Mouse (Mus musculus) R1 (cell line): Measurements from ENCODE around the gene Uspl1.
"Not testable (repeated sequence)": the region's sequence is repeated elsewhere in the genome, so short reads cannot be mapped to it uniquely, and the experiment has no call there.

ENCODE experiments used
- DNase-seq: peaks from one replicate; pipeline ENCODE4 v3.0.0-alpha.2; 2018; ENCODE audit warnings: low read depth, low spot score

Uspl1 gene

DNA sequence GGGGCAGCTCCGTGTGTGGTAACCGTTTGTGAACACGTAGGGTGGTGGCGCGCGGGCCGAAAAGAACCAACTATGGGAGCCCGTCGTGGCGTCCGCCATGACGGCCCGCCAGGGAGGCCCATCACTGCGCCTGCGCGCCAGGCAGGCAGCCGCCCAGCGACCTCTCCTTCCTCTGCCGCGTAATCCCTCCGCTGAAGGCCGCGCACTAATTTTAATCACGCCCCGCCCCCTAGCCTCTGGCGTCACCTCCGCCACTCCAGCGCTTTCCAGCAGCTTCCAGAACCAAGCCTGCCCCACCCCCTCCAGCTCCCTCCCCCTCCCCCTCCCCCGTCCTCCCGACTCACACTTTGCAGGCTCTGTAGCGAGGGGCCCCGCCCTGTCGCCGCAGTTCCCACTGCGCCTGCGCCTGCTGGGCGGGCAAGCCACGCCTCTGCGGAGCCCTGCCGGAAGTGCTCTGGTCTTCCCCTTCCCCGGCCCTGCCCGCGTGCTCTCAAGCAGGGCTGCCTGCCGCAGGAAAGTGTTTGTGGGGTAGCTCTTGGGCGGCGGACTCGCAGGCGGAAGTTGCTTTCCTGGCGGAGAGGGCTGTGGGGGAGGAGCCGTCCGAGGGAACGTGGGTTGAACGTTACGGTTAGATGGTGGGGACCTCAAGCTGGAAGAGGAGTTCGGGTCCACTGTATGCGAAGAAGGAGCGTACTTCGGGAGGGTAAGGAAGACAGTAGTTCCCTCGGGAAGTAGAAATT lies at the start of gene Uspl1, which contains the start of gene Hmgb1:
TSS of gene Uspl1 (plus strand) at position 247 of the 740 bp plus-strand sequence.
TSS of gene Hmgb1 (minus strand) at position 386 of the 740 bp plus-strand sequence.
- peak; percentile 99 for DNase-seq

DNA sequence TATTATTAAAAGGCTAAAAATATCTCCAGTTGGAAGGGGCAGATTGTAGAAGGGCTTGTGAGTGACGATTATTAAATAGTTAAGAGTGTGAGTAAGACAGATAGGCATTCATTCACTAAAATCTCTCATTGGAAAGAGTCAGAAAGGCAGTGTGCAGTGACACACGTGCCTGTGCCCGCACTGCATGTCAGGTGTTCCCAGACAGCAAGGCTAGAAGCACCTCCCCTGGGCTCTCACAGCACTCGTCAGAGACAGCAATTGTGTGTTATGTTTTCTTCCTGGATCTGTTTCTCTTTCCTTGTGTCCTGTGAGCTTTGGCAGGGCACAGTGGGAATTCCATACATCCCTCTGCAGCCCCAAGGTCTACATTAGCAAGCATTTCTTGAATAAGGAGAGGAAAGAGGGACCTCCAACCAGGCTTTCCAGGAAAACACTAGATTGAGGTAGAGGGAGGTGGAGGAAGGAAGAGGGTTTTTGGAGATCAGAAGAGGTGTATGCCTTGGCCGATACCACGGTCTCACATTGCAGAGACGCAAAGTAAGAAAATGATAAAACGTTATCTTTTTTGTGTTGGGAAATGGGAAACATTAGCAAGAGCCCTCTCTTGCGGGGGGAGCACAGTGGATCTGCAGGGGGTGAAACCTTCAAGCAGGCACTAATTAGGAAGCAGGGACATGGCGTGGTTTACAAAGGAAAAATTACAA lies 49.2 kb upstream of the Uspl1 start:
- DNase-seq: no peak

DNA sequence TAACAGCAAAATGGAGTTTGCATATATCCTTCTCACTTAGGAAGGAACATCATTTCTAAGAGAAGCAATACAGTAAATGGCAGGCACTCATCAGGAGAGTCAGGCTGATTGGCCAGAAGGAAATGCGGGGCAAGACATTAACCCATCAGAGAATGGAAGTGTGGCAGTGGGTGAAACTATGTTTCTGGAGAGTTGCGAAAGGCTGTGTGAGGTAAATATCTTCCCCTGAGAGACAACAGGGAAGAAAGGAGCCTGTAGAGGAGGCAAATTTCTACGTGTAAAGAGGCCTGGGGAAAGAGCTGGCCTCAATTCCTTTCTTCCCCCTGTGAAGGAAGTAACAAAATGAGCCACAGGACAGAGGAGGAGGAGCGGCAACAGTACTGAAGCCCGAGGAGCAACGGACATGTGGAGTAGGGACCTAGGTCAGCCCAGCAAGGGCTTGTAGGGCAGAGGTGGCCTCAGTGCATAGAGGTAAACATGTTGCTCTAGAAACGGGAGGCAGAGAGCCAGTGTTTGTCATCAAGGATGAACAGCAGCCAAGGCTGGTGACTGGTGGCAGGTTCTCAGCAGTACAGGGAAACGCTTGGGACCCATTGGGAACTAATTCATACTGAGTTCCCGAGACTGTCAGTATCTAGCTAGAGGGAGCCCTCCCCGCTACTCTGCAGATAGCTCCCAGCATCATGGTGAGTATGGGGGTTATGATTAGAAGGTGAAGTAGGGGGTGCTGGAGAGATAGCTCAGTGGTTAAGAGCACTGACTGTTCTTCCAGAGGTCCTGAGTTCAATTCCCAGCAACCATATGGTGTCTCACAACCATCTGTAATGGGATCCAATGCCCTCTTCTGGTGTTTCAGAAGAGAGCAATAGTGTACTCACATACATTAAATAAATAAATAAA lies 48.4 kb upstream of the Uspl1 start:
- DNase-seq: no peak

DNA sequence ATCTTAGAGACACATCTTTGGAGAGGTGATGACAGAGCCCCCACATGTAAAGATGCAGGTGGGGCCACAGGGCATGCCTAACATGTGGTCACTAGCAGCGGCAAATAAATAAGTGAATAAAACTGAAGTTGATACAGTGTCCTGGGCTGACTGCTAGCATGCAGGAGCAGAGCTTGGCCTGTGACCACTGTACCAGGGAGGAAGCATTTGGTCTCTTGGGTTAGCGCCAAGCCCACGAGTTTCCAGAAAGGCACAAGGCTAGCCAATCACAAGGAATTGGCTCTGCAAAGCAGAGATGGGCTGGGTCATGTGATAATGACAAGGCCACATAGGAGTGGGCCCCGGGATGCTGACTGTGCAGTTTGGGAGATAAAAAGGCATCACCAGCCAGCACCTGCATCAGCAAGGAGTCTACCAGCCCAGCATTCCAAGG lies 47.2 kb upstream of the Uspl1 start:
- no peak for DNase-seq

DNA sequence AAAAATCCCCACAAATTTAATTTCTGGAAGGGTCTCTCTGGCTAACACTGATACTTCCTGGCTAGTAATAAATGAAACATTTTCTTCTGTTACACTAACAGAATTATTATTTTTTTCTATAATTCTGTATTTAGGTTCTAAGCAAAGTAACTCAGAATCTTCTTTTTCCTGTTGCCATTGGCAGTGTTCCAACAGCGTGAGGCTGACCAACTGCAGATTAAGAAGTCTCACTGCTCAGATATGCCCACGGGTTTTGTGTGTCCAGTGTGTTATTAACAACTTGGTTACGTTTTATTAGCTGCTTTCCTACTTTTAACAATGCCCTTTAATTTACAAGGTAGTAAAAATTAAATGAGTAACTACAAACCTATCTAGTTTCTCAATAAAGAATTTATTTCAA lies 46.7 kb upstream of the Uspl1 start:
- no peak for DNase-seq

DNA sequence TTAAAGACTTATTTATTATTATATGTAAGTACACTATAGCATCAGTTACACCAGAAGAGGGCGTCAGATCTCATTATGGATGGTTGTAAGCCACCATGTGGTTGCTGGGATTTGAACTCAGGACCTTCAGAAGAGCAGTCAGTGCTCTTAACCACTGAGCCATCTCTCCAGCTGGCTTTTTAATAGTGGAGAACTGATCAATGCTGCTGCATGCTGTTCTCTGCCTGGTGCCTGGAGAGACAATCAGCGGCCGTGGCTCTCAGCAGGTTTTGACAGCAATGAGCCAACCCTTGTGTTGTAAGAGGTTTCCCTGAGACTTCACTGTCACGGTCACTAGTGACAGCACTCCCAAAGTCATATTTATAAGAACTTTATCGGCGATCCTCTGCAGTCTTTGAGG lies 46.1 kb upstream of the Uspl1 start:
- not testable (repeated sequence) for DNase-seq

DNA sequence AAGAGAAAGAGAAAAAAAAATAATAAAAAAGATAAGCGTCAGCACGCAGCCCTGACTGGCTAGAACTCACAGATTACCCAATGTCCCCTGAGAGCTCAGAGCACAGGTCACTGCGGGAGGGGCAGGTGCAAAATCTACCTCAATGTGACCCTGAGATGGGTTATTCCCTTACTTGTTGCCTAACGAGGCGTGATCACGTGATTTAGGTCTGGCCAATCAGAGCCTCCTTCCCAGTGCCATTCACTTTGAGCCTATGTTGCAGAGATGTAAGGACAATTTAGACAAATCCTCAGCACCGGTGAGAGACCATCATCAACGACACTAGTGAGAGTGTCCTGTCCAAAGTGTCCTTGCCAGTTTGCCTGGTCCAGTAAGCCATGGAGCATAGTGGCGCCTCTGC lies 43.8 kb upstream of the Uspl1 start:
- DNase-seq: peak; percentile 76

DNA sequence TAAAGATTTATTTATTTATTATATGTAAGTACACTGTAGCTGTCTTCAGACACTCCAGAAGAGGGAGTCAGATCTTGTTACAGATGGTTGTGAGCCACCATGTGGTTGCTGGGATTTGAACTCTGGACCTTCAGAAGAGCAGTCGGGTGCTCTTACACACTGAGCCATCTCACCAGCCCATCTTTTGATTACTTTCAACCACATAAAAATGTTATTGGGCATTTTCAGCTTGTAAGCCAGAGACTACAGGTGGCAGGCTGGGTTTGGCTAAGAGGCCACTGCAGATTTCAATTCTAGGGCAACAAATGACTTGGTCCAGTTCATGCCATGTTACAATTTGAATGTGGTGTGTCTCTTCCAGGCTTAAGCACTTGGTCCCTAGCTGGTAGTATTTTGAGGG lies 43.0 kb upstream of the Uspl1 start:
- DNase-seq: not testable (repeated sequence)

DNA sequence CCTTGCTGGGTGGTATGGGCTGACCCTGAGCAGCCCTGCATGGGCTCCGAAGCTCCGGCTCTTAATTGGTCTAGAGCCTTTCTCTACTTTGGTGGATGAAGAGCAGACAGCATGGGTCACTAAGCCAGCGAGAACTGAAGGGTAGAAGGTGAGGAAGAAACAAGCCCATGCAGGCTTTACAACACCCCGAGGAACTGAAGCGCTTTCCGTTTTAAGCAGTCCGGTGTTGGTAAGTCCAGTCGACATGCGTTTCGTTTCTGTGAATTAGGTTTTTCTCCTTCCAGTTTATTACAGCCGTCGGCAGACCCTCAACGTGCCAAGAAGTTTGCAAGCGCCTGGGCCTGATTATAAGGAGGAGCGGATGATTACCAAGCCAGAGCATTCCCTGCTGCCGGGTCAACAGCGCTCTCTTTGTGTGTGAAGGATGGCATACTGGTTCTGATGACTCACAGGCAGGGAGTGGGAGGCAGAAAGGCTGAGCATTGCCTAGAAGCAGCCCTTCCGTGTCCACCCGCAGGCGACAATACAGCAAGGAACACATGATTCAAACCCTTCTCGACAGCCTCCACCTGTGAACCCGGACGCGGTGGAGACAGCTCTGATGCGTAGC lies 40.3 kb upstream of the Uspl1 start:
- DNase-seq: no peak

DNA sequence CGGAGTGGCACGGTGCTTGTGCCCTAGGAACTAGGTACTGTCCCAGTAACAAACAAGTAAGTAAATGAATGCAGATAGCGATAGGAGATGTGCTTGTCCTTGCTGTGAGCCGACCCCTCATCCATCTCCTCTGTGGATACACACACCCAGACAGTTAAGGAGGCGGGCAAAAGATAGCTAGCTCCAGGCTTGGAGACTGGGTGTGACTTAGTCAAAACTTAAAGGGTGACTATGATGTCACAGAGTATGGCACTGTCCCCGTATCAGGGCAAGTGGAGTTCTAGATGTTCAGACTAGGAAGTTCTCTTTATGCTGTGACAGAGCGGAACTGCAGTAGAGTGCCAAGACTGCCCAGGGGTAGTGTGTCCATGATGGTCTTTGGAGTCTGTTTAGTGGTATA lies 37.5 kb upstream of the Uspl1 start:
- no peak for DNase-seq

DNA sequence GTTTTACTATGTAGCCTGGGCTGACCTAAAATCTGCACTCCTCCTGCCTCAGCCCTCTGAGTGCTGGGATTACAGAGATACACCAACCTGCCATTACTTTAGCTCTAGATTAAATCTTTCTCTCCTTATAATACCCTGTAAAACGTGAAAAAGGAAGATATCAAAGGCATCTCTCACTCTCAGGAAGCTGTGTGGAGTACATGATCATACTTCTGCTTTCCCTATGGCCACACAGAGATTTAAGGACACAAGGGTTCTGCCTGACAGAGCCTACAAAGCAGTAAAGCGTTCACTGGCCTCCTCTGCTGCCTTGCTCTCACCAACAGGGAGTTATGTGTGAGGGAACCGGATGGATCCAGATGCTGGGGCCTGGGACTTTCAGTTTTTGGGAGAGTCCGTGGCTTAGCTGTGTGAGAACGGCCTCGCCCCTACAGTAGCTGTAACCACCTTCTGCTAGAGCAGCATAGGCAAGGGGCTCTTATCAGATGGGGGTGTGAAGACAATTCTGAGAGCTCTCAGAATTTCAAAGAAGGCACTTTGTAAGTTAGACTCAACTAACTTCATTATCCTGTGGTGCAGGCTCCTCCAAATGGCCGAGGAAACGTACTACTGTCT lies 36.7 kb upstream of the Uspl1 start:
- no peak for DNase-seq

DNA sequence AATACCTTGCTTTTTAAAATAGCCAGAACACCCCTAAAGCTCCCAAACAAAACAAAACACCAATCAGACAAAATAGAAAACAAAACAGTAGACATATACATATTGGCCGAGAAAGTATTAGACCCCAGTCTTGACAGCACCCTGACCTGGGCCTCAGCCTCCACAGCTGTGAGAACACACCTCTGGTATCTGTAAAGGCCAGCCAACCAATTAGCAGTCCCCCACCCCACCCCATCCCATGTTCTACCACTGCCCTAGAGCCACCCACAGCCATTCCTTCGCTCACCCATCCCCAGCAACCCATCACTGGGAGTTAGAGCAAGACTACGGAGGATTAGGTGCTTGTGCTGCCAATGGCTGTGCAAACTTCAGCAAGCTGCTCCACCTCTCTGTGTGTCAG lies 33.3 kb upstream of the Uspl1 start:
- DNase-seq: no peak

DNA sequence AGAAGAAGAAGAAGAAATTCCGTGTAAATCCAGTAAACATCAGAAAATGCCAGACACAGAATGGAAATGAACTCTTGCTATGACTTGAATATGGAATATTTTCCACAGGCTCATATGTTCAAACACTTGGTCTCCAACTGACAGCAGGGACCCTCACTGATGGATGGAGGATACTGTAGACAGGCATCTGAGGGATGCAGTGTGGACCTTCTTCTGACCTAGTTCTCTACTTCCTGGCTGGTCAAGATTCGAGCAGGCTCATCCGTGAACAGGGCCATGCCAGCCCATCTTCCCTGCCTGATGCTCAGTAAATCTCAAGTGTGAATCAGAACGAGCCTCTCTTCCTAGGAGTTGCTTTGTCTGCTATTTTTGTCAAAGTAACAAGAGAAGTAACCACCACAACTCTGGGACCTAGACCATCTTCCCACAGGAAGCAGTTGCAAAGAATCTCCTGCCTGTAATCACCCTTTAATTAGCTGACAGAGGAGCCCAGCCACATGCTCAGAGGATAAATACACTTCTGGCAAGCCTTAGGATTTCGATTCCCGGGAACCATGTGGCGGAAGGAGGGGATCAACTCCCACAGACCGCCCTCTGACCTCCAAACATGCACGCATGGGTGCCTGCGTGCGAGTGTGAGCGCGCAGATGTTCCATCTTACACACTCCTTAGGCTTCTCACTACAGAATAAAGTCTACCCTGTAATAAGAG lies 31.9 kb upstream of the Uspl1 start:
- no peak for DNase-seq

DNA sequence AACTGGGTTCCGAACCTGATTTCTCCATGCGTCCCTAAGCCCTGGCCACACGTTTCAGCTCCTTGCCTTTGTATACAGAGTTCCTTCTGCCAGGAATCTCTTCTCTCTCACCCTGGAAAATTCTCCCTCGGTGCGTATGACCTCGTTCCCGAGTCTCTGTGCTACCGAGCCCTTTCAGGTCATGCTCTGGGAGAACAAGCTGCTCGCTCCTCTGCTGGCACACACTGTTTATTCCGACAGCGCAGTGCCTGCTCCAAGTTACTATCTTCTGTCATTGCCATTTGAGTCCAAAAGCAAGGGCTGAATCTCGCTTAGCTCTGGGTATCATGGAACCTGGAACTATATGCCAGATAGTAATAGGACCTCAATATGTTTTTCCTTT lies 31.4 kb upstream of the Uspl1 start:
- DNase-seq: no peak

DNA sequence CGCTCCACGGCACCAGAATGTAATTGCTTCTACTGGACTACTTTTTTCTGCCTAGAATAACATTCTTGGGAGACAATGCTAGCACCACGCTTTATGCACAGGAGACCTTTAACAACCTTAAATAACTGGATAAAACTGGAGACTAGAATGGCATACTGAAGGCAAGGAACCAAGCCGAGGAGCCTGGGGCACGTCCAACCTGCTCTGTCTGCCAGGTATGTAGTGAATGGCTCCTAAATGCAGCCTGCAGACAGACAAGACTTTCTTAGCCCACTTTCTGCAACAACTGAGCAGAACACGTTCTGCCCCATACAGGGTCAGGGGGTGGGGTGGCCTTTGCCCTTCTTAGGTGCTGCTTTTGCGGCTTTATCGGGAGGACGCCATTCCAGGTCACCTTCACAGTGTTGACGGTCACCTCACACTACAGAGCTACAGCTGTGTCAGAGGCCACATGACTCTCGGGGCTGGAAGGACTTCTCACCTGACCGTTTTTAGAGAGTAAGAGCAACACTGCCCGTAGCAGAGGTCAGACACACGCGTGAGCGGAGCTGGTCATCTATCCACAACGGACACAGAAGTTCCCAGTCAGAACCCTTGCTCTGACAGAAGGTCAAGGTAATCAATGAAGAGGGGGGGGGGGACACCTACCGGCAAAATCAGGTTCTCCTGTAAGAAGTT lies 27.1 kb upstream of the Uspl1 start:
- no peak for DNase-seq

DNA sequence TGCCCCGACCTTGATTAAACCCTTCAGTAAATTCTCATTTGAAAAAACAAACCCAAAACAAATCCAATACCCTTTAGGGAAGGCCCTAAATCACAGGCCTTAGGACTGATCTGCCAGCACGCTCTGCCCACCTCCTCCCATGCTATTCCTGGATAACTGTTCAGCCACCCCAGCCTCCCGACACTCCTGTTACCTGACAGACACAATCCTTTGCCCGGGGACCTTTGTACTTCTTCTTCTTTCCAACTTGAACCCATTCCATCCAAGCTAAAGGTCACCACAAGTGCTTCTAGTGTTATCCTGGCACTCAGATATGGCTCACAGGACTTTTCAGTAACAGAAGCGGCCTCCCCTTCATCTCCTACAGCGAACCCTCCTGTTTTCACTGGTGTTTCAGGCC lies 25.1 kb upstream of the Uspl1 start:
- DNase-seq: no peak

DNA sequence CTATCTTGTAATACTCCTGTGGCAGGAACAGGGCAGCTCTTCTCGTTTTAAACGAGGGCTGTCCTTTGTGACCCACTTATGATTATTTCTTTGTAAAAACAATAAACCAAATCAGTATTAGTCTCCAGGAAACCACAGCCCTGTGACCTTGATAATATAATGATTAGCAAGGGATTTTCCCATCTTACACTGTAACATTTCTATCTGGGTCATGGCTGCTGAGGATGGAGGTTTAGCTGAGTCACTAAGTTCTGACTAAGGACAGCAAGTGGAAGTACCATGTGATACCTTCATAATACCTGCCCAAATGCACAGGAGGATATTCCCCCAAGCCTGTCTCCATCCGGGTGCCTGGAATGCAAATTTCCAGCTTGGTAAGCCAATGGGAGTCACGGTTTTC lies 23.7 kb upstream of the Uspl1 start:
- no peak for DNase-seq

DNA sequence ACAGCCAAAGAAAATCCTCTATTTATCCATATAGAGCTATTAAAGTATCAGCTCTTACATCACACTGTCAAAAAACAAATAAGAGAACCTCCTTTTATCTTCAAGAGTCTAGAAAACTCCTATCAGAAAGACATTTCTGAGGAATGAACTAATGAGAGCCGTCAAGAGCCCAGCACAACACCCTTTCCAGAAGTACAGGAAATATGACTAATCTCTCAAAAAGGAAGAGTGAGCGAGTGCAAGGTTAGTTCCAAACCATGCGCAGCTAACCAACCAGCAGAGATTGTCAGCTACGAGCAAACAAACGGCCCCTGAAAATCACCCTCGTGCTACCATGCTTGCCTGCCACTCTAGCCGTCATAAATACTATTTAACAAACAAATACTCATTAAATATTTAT lies 21.3 kb upstream of the Uspl1 start:
- DNase-seq: no peak

DNA sequence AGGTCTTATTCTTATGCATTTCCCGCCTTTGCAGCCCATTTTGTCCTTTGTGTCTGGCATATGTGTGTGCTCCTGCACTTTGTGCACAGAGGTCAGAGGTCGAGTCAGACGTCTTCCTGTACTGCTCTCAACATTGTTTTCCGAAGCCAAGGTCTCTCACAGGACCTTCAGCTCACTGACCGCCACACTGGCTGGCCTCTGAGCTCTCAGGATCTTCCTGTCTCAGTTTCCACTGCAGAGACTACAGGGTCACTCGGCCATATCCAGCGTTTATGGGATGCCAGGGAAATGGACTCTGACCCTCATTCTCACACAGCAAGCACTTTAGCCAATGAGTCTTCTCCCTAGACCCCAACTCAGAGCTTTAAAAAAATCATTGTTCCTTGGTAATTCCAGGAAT lies 19.3 kb upstream of the Uspl1 start:
- DNase-seq: no peak

DNA sequence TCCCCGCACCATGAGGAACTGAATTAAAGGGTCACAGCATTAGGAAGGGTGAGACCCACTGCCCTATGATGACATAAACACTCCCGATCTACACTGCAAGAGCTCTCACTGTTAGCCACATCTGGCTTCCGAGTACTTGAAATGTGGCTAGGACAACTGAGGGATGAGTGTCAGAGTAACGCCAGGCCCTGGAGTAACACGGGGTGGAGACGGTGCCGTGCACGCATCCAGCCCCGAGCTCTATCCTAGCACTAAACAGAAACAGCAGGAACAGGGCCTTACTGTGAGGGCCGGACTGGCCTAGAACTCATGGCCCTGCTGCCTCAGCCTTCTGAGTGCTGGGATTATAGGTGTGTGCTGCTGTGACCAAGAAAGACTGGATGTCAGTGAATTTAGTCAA lies 18.1 kb upstream of the Uspl1 start:
- no peak for DNase-seq
